Mouse (Mus musculus): ENCODE data around the gene Ube3c. TPM values are rescaled to one million over a fixed set of nuclear protein-coding genes. Genes with fewer than 3 reads are reported as not detected.
"Not testable (repeated sequence)": the region's sequence is repeated elsewhere in the genome, so short reads cannot be mapped to it uniquely, and the experiment has no call there.

Gene Ube3c
- total RNA-seq (2021), result 10 to 100 TPM; 40.3 to 41.5 TPM

DNA sequence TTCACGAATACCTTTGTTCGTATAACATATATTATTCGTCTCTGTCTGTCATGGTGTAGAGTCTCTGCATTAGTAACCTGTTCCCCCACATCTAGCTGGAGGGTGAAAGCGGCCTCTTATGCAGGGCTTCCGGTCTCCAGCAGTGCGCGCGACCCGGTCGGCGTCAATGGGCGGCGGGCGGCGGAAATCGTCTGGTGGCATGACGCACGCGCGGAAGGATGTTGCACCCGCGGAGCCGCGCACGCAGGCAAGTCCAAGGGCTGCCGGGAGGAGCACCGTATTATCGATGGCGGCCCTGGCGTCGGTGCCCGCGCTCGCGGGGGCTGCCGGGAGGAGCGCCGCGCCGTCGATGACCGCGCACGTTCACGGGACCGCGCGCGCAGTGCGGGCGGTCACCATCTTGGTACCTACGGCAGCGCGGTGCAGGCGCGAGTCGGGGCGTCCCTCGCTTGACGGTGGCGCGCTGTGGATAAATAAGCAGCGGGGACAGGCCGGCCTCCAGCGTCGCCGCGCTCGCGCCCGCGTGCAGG lies at the start of gene Ube3c:
Gene Ube3c (plus strand): TSS at position 395 of the 530 bp plus-strand sequence.
- intact Hi-C loops (cut with DNase I), result loop anchor here (5.0 kb wide), 2 partner anchors 132 to 182 kb away; no protein-coding TSS in a partner anchor
- DNase-seq (ENCODE audit: low spot score), result peak; percentile 98

DNA sequence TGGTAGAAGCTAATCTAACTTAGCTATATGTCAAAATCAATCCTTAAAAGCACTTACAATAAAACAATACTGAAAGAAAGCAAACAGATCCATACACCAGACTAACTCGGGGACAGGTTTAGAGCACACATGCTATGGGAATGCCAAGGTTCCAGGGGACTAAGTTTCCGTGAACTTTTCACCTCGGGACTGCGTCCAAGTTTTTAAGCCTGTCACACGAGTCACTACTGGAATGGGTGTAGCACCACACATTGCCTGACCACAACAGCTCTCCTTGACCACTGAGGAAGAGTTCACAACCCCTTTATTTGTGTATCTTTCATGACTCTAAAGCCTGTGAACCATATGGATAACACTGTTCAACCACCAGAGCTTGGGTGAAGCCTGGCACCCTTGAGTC lies 8.9 kb upstream of the Ube3c start:
- intact Hi-C loops (cut with DNase I), result no loop called here
- DNase-seq (ENCODE audit: low spot score), result no peak

DNA sequence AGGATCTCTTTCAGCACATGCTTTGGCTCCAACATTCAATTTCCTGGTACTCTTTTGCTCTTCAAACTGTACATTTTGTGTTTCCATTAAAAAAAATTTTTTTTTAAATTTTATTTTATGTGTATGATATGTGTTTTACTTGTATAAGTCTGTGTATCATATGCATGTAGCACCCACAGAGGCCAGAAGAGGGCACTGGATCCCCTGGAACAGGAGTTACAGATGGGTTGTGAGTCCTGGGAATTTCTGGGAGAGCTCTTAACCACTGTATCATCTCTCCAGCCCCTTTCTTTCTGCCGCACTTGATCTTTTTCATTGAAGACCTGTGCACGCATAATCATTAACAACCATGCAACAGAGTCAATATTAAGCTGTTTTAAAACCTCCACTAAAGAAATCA lies 8.4 kb upstream of the Ube3c start:
- intact Hi-C loops (cut with DNase I), result no loop called here
- no peak for DNase-seq (ENCODE audit: low spot score)

DNA sequence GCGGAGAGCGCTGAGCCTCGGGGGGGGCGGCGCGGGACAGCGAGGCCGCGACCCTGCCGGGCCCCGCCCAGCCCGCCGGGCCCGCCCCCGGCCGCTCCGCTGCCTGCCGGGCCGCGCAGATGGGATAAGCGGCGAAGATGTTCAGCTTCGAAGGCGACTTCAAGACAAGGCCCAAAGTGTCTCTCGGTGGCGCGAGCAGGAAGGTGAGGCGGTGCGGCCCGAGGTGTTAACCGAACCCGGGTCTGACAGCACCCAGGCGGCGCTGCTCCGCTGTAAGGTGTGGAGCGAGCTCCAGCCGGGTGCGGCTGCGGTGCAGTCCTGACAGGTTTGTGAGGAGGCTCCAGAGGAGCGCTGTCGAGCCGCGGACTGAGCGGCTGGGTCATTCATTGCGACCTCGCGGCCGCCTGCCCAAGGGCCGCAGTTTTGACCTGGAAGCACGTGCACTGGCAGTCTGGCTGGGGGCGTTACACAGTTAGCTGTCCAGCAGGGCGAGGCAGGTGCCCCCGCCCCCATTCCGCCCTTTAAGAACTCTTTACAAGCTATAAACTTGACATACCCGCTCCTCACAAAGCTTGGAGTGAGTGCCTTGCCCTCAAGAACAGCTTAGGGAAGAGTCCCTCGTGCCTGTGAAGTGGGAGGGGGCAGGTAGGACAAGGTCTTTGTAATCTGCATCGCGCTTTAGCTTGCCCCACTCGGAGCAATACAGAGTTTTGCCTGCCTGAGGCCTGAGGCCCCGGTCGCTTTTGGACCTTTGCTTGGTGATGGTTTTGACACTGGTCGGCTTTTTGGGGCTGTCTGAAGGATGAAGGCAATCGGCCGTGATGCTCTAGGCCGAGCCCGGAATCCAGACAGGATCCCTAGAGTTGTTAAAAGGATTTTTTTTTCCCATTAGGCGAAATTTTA lies 587 bp downstream of the Ube3c start:
- DNase-seq (ENCODE audit: low spot score), result no peak
- intact Hi-C loops (cut with DNase I), result loop anchor here (5.0 kb wide), 3 partner anchors 132 to 182 kb away; no protein-coding TSS in a partner anchor

DNA sequence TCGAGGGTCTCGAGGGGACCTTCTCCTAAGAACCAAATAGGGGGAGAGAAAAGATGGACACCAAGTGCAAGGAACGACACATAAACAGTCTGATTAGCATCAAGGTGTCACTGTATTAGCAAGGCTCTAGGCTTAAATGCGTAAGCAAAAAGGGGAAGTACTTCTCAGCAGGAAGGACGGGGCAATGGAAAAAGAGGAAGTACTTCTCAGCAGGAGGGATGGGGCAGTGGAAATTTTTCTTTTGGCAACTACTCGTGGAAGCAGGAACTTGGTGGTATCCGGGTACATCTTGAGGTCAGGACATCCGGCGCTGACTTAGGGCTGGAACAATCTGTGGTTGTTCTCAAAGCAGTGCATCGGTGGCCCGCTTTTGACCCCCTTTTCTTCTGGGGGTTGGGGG lies 5.2 kb downstream of the Ube3c start:
- DNase-seq (ENCODE audit: low spot score), result not testable (repeated sequence)
- intact Hi-C loops (cut with DNase I), result loop anchor here (5.0 kb wide), 1 partner anchor 158 kb away; no protein-coding TSS in a partner anchor

DNA sequence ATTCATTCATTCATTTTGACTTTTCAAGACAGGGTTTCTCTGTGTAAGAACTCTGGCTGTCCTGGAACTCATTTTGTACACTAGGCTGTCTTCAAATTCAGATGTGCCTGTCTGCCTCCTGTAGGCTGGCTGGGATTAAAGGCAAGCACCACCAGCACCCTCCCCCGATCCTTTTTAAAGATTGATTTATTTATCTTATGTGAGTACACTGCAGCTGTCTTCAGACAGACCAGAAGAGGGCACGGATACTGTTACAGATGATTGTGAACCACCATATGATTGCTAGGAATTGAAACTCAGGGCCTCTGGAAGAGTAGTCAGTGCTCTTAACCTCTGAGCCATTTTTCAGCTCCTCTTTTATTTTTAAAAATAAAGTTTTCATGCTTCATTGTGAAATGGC lies 6.0 kb downstream of the Ube3c start:
- intact Hi-C loops (cut with DNase I), result no loop called here
- no peak for DNase-seq (ENCODE audit: low spot score)

DNA sequence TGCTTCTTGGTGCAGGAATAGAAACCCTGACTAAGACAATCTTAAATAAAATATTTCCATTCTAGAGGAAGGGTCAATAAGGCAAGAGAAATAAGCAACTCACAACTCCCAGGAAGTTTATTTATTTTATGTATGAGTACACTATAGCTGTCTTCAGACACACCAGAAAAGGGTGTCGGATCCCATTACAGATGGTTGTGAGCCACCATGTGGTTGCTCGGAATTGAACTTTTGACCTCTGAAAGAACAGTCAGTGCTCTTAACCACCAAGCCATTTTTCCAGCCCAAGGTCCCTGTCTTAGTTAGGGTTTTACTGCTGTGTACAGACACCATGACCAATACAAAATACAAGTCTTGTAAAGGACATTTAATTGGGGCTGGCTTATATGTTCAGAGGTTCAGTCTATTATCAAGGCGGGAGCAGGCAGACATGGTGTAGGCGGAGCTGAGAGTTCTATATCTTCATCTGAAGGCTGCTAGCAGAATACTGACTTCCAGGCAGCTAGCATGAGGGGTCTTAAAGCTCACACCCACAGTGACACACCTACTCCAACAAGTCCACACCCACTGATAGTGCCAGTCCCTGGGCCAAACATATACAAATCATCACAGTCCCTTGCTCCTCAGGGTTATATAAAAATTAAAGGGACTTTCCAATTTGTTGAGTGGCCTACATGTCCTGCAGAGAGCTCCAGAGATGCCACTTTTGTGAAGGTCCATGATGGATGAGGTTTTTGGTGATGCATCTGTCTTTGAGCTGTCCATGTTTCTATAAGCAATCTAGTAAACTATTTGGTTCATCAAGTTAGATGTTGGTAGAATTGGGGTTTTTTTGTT lies 9.0 kb downstream of the Ube3c start:
- intact Hi-C loops (cut with DNase I), result no loop called here
- no peak for DNase-seq (ENCODE audit: low spot score)

DNA sequence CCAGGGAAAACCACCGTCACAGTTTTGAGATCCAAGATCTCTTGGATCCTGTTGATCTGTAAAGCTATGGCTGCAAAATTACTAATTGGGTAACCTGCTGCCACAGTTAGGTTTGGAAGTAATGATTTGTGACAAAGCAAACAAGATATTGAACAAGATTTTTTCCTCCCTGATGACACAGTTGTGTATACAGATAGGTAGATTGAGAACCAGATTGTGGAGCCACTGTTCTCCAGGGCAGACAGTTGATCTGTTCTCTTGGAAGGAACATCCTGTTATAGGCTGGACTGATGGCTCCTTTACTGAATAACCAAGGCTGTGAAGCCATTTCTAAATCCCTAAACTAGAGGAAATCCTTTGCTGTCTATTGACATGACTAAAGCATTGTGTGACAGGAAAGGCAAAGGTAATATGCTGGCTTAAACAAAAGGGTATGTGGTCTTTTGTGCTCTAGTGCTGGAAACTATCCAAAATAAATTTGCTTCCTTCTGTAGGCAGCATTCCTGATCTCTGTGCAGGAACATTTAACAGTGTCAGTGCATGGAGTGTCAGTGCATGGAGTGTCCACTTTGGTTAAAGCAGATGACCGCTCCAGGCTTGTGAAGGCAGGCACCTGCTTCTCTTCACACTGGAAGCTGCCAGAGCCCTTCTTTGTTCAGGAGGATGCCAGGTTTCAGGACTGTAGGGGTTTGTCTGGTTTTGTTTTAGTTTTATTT lies 15.0 kb downstream of the Ube3c start:
- intact Hi-C loops (cut with DNase I), result no loop called here
- DNase-seq (ENCODE audit: low spot score), result no peak

DNA sequence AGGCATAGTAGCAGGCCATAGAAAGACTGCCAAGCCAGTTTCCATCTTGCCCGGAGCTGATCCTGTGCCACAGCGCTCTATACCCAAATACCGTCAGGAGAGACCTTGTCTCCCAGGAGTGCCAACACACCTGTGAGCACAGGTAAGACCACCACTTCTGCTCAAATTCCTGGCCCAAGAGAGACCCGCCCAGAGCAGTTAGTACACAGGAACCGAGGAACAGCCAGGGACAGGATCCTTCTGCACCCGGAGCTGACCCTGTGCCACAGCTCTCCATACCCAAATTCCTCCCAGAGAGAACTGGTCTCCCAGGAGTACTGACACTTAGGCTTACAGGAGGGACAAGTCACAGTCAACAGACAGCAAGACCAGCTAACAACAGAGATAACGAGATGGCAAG lies 23.1 kb downstream of the Ube3c start:
- intact Hi-C loops (cut with DNase I), result not testable (repeated sequence)

DNA sequence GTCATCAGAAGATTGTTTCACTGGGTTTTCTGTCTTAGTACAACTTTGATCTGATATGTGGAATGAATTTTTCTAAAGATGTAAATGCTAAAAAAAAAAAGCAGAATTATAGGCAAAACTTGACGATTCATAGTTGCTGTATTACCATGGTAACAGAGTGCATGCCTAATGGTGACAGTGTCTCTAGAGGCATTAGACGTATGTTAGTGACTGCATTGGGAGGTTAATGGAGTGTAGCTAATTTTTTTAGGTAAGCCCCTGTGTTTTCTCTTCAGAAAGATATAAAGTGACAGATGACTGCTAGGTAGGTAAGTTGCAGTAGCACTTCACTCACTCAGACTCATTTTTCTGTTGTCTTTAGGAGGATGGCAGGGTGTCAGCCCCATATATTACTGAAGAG lies 37.5 kb downstream of the Ube3c start:
- intact Hi-C loops (cut with DNase I), result no loop called here

More for the DNA sequence above, 23.1 kb downstream of the Ube3c start:
- not testable (repeated sequence) for DNase-seq (ENCODE audit: low spot score)

DNA sequence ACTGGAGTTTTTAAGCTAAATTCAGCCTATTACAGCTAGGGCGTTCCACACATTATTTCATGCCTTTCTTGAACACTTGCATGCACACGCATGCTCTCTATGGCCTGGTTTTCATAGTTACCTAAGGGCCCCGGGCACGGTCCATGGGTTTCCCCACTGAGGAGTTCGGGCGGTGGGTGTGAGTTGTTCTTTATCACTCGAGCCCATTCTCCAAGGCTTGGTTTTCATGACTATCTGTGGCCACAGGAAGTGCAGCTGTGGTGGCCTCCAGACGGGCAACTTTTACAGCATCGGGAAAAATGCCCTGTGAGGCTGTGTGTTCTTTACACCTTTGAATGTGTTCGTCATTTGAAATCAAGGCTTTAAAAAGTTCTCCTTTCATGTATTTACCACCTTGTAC lies 56.6 kb downstream of the Ube3c start:
- no peak for DNase-seq (ENCODE audit: low spot score)
- intact Hi-C loops (cut with DNase I), result no loop called here

More for the DNA sequence above, 37.5 kb downstream of the Ube3c start:
- DNase-seq (ENCODE audit: low spot score), result no peak

DNA sequence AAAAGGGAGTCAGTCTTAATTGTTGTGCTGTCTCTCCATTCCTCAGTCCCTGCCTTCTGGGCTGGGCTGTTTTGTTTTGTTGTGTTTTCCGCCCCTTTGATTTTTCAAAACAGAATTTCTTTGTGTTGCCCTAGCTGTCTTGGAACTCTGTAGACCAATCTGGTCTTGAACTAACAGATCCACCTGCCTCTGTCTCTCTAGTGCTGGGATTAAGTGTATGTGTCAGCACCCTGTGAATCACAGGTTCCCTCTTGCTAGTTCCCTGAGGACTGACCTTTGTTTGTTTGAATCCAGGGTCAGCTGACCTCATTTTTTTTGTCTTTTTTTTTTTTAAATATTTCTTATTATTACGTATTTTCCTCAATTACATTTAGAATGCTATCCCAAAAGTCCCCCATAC lies 60.9 kb downstream of the Ube3c start:
- intact Hi-C loops (cut with DNase I), result no loop called here

DNA sequence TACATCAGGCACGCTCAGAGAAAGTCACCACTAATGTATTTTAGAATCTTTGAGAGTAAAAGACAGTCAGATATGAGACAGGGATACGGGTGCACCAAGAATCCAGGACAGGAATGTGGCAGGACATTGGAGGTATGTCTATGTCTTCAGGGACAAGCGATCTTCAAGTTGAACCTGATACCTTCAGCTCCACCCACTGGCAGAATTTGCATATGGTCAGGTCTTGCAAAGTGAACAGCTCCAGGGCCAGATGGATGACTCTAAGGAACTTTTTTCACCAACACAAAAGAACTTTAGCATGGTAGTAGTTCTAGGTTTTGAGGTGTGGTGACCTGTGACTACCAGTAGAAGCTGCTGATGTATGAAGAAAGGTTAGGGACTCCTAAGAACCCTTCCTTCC lies 62.7 kb downstream of the Ube3c start:
- DNase-seq (ENCODE audit: low spot score), result no peak
- intact Hi-C loops (cut with DNase I), result no loop called here

More for the DNA sequence above, 60.9 kb downstream of the Ube3c start:
- no peak for DNase-seq (ENCODE audit: low spot score)

DNA sequence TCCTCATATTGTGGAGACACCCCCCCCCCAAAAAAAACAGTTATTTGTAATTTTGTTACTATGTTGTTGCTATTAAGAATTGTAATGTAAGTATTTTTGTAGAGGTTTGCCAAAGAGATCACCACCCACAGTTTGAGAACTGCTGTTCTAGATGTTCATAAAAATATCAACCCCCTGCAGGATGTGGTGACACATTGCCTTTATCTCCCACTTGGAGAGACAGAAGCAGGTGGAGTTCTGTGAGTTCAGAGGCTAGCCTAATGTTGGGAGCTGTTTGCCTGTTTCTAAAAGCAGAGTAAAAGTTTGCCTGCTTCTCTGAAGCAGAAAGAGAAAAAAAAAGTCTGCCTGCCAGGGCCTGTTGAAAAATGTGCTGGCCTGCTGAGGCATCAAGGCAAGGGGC lies 67.3 kb downstream of the Ube3c start:
- intact Hi-C loops (cut with DNase I), result no loop called here
- DNase-seq (ENCODE audit: low spot score), result no peak

DNA sequence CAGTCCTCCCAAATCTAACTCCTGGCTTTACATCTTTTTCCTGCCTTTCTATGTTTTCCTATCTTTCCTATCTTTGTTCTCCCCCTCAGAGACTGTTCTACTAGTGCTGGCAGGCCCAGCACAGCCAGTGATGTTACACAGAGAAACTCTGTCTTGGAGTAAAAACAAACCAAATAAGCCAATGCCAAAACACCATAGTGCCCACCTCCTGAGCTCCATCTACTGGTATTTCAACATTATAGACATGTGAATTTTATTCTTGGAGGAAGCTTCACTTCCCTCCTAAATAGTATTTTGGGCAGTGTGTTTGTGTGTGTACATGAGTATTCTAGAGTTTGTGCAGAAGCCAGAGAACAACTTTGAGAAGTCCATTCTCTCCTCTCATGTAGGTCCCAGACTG lies 67.8 kb downstream of the Ube3c start:
- no peak for DNase-seq (ENCODE audit: low spot score)
- intact Hi-C loops (cut with DNase I), result no loop called here

DNA sequence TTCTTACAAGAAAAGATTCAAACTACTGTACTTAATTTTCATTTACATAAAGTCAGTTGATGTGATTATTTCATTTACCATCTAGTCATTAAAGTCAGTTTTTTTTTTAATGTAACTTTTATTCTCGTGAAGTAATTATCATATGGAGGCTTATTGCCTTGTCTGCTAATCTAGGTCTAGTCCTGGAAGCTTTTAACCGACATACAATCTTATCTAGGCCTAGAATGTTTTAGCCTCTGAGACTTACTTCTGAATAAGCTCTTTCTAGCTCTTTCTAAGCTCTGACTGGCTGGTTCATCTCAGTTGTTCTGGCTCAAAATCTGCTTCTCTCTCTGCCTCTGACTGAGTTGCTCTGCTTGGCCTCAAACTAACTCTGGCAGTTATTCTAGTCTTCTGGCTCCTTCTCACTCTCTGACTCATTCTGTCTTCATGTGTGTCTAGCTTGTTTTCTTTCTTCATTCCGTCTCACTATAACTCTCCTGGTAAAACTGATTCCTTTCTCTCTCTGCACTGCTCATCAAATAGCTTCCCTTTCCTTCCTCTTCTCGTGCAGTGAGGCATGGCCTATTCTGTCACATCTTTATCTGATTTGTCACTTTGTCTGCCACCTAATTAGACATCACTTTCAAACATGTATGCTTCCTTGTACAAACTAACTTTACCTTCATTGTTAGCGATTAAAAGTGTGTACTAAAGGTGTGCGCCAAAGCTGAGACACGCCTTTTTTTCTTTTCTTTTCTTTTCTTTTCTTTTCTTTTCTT lies 72.3 kb downstream of the Ube3c start:
- intact Hi-C loops (cut with DNase I), result no loop called here
- DNase-seq (ENCODE audit: low spot score), result no peak

DNA sequence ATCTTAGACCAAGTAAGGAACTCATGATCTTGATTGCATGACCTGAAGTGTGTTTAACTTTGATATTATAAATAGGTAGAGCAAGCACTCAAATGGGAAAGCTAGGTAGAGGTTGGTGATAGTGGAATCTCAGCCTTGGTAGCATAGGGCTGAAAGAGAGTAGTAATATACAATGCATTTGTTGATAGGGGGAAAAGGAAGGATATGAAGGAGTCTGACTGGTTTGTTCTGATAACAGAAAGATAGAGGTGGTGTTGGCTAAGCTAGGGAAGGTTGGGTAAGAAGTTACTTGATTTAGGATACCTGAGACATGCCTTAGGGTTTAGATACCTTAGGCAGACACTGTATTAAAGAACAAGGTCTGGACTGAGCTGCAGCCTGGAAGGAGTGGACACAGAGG lies 82.7 kb downstream of the Ube3c start:
- no peak for DNase-seq (ENCODE audit: low spot score)
- intact Hi-C loops (cut with DNase I), result no loop called here

DNA sequence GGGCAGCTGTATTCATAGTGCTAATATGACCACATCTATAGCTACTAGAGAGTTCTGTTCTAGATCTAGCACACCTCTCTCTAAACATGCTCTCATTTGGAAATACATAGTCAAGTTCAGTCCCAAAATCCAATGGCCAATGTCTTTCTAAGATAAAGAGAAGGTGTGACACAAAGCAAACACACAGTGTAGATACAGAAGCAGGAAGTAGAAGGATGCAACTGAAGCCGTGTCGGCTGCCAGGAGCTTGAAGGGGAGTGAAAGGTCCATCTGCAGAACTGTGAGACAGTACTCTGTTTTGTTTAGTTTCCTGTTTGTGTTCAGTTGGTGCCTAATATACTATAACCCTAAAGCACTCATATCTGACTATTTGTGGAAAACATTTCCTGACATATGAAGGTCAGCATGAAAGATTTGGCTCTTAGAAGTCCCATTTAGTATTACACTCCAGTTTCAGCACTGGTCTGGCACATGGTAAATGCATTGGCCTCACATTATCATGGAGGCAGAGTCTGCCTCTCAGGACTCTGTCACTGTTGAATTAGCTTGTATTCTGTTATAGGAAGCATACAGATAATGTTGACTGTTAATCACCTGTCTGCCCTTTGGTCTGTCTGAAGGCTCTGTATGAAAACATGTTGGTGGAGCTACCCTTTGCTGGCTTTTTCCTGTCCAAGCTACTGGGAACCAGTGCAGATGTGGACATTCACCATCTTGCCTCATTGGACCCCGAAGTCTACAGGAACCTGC lies 88.7 kb downstream of the Ube3c start:
- no peak for DNase-seq (ENCODE audit: low spot score)
- intact Hi-C loops (cut with DNase I), result no loop called here

Measured in heart, postnatal 25 days (tissue).